Mouse (Mus musculus): ENCODE data around the gene Tmem230.
A peak's percentile ranks its signal among the peaks of the same experiment; 100 is the strongest.
"Not testable (repeated sequence)": the region's sequence is repeated elsewhere in the genome, so short reads cannot be mapped to it uniquely, and the experiment has no call there.

Tmem230 gene

DNA sequence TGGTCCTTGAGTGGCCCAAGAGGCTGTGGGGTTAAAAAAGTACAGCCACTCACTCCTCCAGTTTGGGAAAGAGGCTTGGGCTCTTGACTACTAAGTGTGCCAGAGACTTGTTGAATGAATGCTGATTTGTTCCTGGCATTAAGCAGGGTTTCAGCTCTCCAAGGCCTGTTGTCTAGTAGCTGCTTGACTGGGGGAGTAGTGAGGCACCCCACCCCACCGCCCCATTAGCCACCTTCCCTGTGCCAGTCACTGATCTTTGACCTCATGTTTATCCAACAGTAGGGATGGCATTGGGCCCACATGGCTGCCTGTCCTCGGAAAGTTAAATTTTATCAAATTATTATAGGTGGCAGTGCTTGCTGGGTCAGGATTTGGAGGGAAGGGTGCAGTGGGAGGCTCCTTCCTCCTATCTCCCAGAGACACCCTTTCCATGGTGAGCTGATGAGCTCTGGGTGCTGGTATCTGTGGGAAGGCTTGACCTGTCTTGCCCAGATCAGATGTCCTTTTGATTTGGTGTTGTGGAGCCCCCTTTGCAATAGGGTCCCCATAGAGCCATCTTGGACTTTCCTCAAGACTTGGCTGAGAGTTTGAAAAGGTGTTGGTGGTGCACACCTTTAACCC, 22.8 kb upstream of the Tmem230 start:
- DNase-seq, result no peak

DNA sequence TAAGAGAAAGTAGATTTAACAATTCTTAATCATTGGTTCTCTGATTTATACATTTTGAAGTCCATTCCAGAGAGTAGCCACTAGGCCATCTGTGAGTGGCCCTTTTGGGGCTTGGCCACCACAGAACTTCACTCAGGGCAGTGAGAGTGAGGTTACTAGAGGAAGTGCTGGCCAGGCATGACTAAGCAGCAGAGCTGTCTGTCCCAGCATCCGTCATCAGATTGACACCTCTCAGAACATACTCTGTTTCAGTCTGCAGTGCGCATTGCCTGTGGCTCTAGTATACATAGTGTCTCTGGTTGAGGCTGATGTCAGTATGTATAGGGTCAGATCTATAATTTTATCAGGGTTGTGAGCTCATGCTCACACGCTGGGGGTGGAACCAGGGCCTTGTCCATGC, 21.6 kb upstream of the Tmem230 start:
- DNase-seq, result no peak

DNA sequence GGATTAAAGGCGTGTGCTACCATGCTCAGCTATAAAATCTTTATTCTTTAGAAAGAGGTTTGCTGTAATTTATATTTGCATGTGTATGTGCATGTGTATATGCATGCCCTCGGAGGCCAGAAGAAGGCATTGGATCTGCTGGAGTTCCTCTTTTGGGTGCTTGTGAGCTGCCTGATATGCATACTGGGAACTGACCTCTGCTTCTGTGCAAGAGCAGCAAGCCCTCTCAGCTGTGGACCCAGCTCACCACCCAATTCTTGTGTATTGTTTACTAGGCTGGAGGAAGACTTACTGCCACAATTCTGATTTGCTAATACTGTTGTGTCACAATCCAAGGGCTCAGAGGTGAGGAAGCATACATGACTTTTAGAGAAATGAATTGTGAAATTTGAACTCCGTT, 18.5 kb upstream of the Tmem230 start:
- DNase-seq, result no peak

DNA sequence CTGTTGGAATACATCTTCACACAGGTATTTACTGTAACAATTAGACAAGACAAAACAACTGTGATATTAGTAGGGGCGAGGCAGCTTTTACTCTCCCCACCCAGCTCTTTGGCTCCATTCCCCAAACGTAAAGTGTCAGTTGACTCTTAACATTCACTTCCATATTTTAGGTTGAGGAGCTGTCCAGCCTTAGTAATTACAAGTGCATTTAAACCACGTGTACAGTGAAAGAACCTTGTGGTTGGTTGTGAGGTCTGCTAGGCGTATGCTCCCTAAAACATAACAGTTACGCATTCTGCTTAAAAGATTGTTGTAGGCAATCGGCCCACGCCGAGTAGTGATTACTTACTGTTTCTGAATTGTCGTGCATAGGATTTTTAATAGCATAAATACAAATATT, 17.6 kb upstream of the Tmem230 start:
- no peak for DNase-seq

DNA sequence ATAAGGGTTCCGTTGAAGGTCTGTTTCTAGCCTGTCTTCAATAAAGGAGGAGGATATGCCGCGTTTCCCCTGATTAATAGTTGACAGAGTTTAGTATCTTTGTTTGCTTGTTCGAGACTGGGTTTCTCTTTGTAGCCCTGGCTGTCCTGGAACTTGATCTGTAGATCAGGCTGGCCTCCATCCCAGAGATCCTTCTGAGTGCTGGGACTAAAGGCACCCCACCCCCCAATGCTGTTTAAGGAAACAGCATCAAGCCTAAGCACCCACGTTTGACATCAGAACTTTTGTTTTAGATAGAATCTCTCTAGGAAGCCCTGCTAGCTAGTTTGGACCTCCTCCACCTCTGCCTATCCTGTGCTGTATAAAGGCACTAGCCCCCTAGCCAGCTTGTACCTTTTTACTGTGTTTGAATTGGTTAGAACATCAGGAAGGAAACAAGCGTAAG, 16.7 kb upstream of the Tmem230 start:
- DNase-seq, result no peak

DNA sequence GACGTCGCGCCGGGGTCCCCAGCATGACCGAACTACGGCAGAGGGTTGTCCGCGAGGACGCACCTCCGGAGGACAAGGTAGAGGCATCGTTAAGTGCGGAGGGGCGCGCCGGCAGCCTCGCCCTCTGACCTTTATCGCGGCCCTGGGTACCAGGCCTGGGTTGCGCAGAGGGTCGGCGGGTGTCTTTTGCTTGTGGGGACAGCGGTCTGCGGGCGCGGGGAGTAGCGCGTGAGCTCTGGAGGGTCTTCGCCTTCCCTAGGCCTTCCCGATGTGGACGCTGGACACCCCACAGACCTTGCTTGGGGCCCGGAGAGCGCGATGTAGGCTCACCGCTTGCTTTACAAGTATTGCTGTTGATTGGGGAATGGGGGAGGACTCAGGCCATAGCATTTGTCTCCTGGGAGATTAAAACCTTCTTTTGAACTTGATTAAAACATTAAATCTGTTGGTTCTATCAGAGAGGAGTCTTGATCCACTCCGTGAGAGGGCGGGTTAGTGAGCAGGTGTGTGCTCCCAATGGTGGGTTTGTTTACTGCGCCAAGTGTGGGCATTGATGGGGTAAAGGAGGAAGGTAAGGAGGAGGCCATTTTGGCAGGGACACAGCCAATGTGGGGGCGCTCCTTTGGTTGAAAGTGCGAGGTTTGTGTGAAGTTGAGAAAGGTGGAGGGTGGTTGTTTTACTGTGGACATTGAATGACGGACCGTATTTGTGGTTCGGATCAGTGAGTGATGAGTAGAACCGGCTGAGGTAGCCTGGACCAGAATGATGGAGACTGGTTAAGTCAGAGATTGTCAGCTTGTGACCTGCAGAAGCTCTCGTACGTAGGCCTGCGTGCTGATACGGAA, 16.0 kb upstream of the Tmem230 start:
- DNase-seq, result peak; percentile 45

DNA sequence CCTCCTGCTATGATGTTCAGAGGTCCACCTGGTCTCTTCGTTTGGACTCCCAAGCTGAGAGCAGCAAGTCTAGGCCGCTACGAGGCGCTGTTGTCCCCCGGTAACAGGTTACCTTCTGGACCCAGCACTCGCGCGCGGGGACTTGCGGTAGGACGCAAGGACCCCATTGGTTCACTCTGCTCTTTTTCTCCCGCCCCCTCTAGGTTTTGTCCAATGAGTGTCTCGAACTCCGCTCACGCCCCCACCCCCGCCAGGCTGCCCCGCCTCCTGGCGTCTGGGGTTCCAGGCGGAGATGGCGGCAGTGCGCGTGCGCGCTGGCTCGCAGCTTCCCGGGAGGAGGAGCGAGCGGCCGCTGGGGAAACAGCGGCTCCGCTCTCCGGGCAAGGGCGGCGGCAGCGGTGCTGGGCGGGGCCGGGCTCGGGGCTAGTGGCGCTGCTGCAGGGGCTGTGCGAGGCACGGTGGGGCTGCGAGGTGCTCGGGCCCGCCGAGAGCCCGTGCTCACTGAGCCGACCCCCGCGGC, 15.3 kb upstream of the Tmem230 start, which contains the start of gene Cds2:
Cds2 (plus strand) TSS at position 270 of the 520 bp plus-strand sequence.
- peak; percentile 99 for DNase-seq

DNA sequence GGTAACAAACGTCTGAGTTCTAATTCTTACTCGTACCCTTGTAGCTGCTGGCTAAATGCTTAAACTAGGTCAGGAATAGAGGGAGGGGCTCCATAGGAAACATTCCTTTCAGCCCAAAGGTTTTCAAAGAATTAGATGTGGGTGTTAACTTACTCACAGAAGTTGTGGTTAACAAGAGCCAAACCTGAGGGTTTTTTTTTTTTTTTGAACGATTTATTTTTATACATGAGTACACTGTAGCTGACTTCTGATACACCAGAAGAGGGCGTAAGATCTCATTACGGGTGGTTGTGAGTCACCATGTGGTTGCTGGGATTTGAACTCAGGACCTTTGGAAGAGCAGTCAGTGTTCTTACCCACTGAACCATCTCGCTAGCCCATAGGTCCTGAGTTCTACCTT, 14.6 kb upstream of the Tmem230 start:
- DNase-seq, result no peak

DNA sequence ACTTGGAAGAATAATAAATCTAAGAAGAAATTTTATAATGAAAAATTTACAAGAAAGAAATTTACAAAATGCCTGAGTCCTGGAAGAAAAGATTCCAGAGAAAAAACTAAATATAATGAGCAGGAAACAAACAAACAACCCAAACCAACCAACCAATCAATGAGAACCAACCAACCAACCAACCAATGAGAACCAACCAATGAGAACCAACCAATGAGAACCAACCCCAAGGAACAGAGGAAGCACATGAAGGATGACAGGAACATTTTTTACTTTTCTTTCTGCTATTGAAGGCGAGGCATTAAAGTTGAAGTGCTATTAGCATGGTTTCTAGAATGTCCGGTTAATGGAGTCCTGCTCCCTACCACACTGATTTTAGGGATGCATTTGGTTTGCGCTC, 13.0 kb upstream of the Tmem230 start:
- no peak for DNase-seq

DNA sequence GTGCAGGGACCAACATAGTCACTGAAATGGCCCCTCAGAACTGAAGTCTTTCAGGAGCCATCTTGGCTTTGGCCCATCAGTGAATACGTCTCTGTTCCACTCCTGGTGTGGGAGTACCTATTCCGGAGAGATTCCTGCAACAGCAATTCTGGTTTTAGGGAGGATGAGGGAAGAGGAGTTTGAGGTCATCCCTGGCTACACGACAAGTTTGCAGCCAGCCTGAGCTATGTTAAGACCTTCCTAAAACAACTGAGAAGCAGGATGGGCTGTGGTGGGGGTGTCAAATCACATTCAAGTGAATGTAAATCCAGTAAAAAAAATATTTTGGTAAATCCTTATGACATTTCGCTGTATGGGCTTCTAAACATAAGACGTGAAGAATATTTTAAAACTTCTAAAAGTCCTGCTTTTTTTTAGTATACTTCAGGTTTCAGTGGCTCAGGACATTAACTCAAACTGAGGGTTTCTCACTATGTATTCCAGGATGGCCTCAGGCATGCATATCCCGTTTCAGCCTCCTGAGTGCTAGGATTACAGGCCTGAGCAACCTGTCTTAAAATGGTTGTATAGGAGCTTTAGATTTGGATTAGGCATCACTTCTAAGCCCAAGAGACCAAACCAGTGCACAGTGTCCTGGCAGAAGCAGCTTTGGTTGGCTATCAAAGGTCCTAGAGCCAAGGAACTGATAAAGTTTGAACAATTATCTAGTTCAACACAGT, 9.9 kb upstream of the Tmem230 start:
- no peak for DNase-seq

DNA sequence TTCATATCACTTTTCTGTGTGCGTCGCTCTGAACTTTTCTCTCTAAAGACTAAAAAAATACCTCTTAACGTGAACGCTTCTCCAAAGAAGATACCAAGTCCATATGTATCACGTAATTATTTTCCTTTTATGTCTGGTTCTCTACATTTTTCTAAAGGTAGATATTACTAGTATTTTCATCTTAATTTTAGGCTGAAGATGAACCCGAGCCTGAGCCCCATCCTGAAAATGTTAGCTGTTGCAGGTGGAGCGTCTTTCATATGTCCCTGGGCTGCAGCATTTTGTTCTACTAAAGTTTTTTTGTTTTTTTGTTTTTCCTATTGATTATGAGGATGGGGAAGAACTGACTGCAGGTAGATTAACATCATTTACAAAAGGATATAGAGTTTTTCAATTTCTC, 6.0 kb upstream of the Tmem230 start:
- no peak for DNase-seq

DNA sequence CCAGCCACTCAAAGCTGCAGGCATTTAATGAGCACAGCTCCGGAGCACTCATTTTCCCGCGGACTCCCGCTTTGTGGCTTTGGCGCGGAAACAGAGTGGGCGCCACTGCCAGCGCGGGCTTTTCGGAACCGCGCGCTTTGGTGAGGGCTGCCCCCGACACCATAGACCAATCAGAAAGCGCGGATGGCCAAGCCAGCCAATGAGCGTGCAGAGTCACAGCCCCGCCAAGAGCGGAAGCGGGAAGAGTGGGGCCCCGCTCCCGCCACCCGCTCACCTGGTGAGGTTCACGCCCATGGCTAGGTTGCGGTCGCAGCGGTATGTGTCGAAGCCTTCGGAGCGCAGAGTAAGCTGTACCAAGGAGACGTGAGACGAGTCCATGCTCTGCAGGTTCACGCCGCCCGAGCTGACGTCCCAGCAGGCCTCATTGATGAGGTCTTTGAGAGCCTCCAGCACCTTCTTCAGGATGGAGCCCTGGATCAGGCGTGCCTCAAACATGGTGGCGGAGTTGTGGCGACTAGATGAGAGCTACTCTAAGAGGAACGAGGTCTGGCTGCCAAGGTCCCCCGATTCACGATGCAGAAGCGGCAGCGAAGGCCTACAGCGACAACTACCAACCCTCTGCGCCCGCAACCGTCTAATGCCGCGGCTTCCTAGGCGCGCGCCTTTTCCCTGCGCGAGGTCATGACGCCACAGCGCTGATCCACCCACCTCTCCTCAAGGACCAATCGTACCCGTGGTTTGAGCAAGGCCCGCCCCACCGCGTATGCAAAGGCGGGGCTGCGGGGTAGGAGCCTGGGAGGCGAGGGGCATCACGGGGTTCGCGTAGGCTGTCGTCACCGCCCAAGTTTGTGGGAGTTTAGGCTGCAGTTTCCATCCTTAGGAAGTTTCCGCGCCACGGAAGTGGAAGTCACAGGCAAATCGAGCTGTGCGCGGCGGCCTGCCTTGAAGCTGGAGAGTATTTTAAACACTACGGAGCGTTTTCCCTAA, 5.2 kb upstream of the Tmem230 start, which contains the start of gene Pcna:
Pcna (minus strand) TSS at position 773 of the 987 bp plus-strand sequence.
- DNase-seq, result peak; percentile 99

DNA sequence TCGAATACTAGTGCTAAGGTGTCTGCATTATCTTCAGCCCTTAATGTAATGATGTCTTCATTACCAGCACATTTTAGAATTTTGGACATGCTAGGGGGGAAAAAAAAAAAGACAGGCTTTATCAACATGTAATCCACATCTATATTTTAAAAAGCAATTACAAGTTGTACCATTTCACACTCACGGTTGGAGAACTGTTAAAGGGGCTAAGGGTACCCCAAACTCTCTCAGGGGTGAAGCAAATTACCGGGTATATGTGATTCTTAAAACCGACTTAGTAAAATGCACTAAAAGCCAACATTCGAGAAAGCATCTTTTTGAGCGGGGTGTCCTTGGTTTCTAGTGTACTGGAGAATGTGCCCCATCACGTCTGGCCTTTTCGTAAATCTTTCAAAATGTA, 4.3 kb upstream of the Tmem230 start:
- no peak for DNase-seq

DNA sequence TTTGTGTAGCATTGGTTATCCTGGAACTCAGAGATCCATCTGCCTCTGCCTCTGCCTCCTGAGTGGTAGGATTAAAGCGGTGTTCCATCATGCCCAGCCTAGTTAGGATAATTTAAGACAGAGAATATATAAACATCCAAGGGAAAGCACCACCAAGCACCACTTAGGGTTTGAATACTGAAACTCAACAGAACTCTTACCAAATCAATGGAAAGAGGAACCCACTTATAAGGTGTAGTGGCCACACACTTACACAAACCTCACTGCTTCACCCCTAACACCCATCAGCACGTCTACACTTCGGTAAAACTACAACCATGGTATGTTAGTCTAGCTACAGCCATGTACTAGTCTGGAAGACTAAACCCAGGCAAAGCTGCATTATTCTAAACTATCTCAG, 4.2 kb downstream of the Tmem230 start:
- DNase-seq, result no peak

DNA sequence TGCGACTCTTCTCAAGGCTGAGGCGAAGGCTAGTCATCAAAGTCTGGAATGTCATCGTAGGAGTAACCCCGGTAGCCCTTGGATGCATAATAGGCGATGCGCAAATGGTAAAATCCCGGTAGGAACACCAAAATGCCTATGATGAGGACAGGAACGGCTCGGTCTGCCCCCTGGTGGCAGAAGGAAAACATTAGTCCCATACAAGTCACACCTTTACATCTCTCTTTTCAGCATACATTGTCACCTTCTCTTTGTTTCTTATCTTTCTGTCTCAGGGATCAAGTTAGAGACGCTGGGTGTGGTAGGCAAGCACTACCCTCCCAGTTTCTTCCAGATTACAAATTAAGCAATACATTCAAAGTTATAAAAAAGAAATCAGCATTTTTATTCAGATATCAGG, 7.2 kb downstream of the Tmem230 start:
- DNase-seq, result peak; percentile 62

DNA sequence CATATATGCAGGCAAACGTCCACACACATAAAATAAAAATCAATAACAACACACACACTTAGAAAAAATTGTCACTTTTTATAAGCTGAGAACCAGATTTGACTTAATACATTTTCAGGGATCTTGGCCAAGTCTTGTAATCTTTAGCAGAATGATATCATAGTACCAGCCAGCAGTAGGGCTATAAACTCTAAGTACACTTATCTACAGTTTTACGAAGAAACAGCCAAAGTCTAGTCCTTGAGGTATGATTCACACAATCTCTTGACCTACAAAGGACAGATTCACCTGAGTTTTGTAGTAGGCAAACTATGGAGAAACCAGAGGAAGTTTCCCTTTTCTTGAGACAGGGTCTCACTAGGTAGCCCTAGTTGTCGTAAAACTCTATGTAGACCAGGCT, 8.2 kb downstream of the Tmem230 start:
- not testable (repeated sequence) for DNase-seq

DNA sequence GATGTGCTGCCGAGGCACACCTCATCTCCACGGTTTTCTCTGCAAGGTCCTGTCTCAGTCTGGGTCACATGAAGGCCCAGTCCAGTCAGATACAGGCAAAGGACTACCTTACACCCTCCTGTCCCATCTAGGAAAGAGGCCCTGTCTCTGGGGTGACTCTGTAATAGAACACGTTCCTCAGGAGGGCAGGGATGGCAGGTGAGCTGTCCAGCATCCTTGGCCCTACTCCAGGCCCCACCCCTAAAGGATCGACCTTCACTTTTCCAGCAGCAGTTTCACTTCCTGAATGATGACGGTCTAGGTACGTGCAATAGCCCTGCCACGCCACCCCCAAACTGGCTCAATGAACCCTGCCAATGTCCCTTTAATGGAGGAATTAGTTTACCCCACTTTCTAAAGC, 11.6 kb downstream of the Tmem230 start:
- DNase-seq, result no peak

DNA sequence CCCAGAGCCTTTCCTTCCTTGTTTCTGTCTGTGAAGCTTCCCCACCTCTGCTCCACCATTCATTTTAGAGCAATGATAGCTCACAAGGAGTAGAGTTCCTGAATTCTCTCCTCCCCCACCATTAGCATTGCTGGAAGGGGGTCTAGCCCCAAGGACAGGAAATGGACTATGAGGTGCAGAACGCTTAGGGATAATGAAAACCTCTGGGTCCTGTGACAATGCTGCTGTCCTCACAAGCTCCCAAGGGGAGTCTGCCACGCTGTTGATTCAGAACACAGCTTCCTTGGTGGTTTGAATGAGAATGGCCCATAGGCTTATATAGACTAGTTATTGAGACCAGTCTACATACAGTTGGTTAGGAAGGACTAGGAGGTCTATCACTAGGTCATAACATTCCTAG, 12.3 kb downstream of the Tmem230 start:
- DNase-seq, result no peak

DNA sequence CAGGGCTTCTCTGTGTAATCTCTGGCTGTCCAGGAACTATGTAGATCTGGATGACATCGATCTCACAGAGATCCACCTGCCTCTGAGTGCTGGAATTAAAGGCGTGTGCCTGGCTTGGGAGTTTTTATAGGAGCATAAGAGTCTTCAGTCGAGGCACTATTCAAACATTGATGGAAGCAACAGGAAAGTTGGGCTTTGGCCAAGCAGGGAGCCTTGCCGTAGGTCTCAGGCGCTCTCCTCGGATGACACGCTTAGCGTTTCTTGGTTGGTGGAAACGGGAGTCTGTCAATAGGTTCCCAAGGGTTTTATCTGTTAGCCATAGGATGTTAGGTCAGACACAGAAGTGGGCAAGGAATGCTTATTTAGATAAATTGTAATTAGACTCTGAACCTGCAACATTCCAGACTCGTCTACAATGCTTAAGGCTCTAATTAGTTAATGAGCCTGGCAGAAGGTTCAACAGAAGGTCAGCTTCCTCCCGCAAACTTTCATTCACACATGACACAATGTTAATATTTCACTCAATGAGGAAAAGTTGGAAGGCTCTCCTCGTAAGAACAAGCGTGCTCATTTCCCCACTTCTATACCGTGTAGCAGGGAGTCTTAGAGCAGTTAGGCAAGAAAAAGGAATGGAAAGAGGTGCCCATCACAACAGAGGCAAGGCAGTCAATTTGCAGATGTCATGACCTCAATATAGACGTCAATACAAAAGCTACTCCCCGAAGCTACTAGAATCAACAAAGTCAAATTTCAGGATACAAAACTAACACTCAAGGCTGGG, 13.4 kb downstream of the Tmem230 start:
- DNase-seq, result no peak

DNA sequence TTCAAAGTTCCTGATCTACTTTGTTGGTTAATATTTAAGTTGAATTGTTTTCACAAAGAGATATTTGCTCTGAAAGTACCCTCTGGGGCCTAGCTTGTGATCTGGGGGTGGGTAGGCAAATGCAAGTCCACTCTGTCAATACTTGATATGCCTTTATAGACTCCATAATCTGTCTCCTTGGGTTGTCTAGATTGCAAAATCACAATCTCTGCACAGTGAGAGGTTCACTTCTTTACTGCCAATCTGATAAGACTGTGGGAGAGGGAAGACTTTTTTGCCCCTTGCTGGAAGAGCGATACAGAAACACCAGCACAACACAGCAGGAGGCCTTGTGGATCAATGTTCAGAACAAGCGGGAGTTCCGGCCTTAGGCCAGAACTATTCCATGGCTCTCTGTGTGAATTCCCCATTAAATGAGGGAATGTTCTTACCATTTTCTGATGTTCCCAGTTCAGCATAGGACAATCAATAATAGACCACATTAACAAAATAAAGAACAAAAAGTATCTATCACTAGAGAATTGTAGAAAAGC, 15.1 kb downstream of the Tmem230 start:
- no peak for DNase-seq

DNA sequence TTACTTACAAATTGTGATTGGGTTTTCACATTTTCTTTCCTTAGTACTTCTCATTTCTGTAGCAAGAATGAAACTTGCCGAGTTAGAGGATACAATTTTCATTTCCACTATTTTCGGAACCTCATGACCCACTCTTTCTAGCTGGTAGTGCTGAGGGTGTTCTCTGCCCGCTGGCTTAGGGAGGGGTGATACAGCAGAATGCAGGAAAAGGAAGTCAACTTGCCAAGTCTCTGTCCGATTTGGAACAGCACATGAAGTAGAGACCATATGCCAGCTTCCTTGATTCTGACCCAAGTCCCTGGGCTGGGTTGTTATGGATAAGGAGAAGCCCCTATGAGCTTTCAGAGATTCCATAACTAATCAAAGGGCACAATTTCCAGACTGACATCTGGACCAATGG, 23.2 kb downstream of the Tmem230 start:
- DNase-seq, result no peak
